Comparison of ENCODE assay signal across 10 mouse cellular contexts in genomic region chr2:148043976-148044876, GRCm38 (mm10). TPM values are rescaled to one million over a fixed set of nuclear protein-coding genes. Genes with fewer than 3 reads are reported as not detected.
DNase-seq lines count a peak whose midpoint lies in the region; ATAC-seq and TF ChIP-seq lines count a peak whose summit lies in the region.
"Had no signal": no experiment of that assay in that cellular context is flagged by ENCODE, and none has a peak within 500 bp of the region (broad histone marks: within the 10 kb centered on the region; RNA-seq: fewer than 3 reads in every experiment).

No protein-coding gene starts in this region.

- H3K4me3 ChIP-seq in heart, embryonic 12.5 days = peak overlapping the region; percentile 50
- peak overlapping the region; percentile 42 for H3K4me3 ChIP-seq in intestine, embryonic 15.5 days (replicated peaks)
- peak overlapping the region; percentile 32 for H3K4me3 ChIP-seq in myocyte

- H3K9me3 ChIP-seq in heart, embryonic 12.5 days (replicated peaks) = no peaks in the 10 kb centered on the region
- no peaks in the 10 kb centered on the region for H3K9me3 ChIP-seq in intestine, embryonic 15.5 days

- H3K79me2 ChIP-seq in myocyte (ENCODE audit: control insufficient read depth, insufficient read depth) = no peaks in the 10 kb centered on the region

- 1% methylated on average over 70 of the region's 71 CpGs for WGBS in heart, embryonic 12.5 days
- 8% methylated on average over 71 of the region's 71 CpGs for WGBS in intestine, embryonic 15.5 days

- H3K4me1 ChIP-seq in heart, embryonic 12.5 days (replicated peaks) = peaks cover 49% of the 10 kb centered on the region
- peaks cover 32% of the 10 kb centered on the region for H3K4me1 ChIP-seq in intestine, embryonic 15.5 days (replicated peaks)

- no peak overlapping the region for H3ac ChIP-seq in myocyte (ENCODE audit: control insufficient read depth, insufficient read length)

- H3K36me3 ChIP-seq in heart, embryonic 12.5 days = no peaks in the 10 kb centered on the region
- H3K36me3 ChIP-seq in intestine, embryonic 15.5 days = no peaks in the 10 kb centered on the region
- no peaks in the 10 kb centered on the region for H3K36me3 ChIP-seq in myocyte (ENCODE audit: control insufficient read depth, insufficient read depth)

- H3K27ac ChIP-seq in heart, embryonic 12.5 days (ENCODE audit: poor library complexity, severe bottlenecking) = no peak overlapping the region
- no peak overlapping the region for H3K27ac ChIP-seq in intestine, embryonic 15.5 days

- no peak for ATAC-seq in heart, embryonic 12.5 days (ENCODE audit: insufficient number of reproducible peaks, low FRiP score)
- ATAC-seq in intestine, embryonic 15.5 days = no peak

- H3K4me2 ChIP-seq in heart, embryonic 12.5 days = peak overlapping the region; percentile 69
- peak overlapping the region; percentile 80 for H3K4me2 ChIP-seq in intestine, embryonic 15.5 days (replicated peaks)
- peak overlapping the region; percentile 74 for H3K4me2 ChIP-seq in myocyte (ENCODE audit: low read depth)

- no peak overlapping the region for H3K9ac ChIP-seq in heart, embryonic 12.5 days
- H3K9ac ChIP-seq in intestine, embryonic 15.5 days = peak overlapping the region; percentile 17; the same call in 1 of the 2 replicates

- H3K27me3 ChIP-seq in heart, embryonic 12.5 days (replicated peaks) = peaks cover 98% of the 10 kb centered on the region
- peaks cover 94% of the 10 kb centered on the region for H3K27me3 ChIP-seq in intestine, embryonic 15.5 days (replicated peaks)
- peaks cover 20% of the 10 kb centered on the region for H3K27me3 ChIP-seq in myocyte (ENCODE audit: control insufficient read depth, insufficient read depth, insufficient read length)

- no peak for TF ChIP-seq POLR2A in myocyte (IDR thresholded peaks at IDR 0.05; ENCODE audit: insufficient read length, low read depth)

- no peak for DNase-seq in heart, adult 8-10 months (ENCODE audit: low spot score)
- DNase-seq in ZHBTc4 (ENCODE audit: low read depth, low spot score) = peak; percentile 63
- no peak for DNase-seq in adrenal gland, postnatal 36 days
- no peak for DNase-seq in left cerebral cortex, adult 9 months (ENCODE audit: low spot score in 2 of 2)
- no peak for DNase-seq in frontal cortex, postnatal 14 days (ENCODE audit: low spot score in 2 of 2)
- DNase-seq: cerebellum, adult 18-20 months; thymus, adult 18-20 months had no signal

TF ChIP-seq in myocyte, 11 proteins besides CTCF, POLR2A, EP300 and RAD21:
- no peak for TF ChIP-seq USF1 (IDR thresholded peaks at IDR 0.05; ENCODE audit: low read depth)
- TF ChIP-seq MYOG (IDR thresholded peaks at IDR 0.05; ENCODE audit: control insufficient read depth in 1 of 3, insufficient read depth in 1 of 3, insufficient read length in 2 of 3, low read depth in 2 of 3) = no peak
- no peak for TF ChIP-seq REST (IDR thresholded peaks at IDR 0.05; ENCODE audit: insufficient read depth, insufficient read length)
- no peak for TF ChIP-seq MYOD1 (IDR thresholded peaks at IDR 0.05; ENCODE audit: control insufficient read depth in 1 of 3, insufficient read length in 2 of 3, low read depth in 2 of 3)
- TF ChIP-seq SRF (IDR thresholded peaks at IDR 0.05; ENCODE audit: control insufficient read depth, insufficient read length, low read depth) = no peak
- no peak for TF ChIP-seq TCF12 (IDR thresholded peaks at IDR 0.05; ENCODE audit: insufficient read depth, poor library complexity, severe bottlenecking)
- no peak for TF ChIP-seq POLR2AphosphoS2 (IDR thresholded peaks at IDR 0.05; ENCODE audit: insufficient read length, low read depth)
- TF ChIP-seq E2F4 (IDR thresholded peaks at IDR 0.05; ENCODE audit: insufficient read depth) = no peak
- TF ChIP-seq TCF3 (IDR thresholded peaks at IDR 0.05; ENCODE audit: insufficient read length, low read depth) = no peak
- TF ChIP-seq CEBPB (IDR thresholded peaks at IDR 0.05; ENCODE audit: insufficient read depth, poor library complexity, severe bottlenecking) = no peak
- TF ChIP-seq MAX (IDR thresholded peaks at IDR 0.05; ENCODE audit: low read depth) = no peak
TF ChIP-seq in myocyte: peak in this region for 0.

RNA-seq across cellular contexts. Expression of gene Foxa2, which starts 2.5 kb away (rescaled TPM):
- polyA plus RNA-seq in heart, embryonic 12.5 days (2016; fragmentation: Nextera tagmentation; extraction: Ambion mirVana) = 0.44 and 0.55 TPM in 2 replicates
- not detected for total RNA-seq in heart, adult 8-10 months (2022)
- 5.4 and 5.8 TPM in 2 replicates for polyA plus RNA-seq in intestine, embryonic 15.5 days (2015; fragmentation: Nextera tagmentation; extraction: Ambion mirVana)
- 0.49 TPM for polyA plus RNA-seq in myocyte (2012; fragmentation: generic; extraction: Trizol)
- not detected for total RNA-seq in adrenal gland, postnatal 36 days (2021)
